Mouse (Mus musculus): ENCODE measurements around the gene Vmn1r219. TPM values are rescaled to one million over a fixed set of nuclear protein-coding genes. Genes with fewer than 3 reads are reported as not detected.
"Not testable (repeated sequence)": the region's sequence is repeated elsewhere in the genome, so short reads cannot be mapped to it uniquely, and the experiment has no call there.

The Vmn1r219 gene
- polyA plus RNA-seq (2014; fragmentation: Nextera tagmentation; extraction: Ambion mirVana) = not detected in 2 replicates

DNA sequence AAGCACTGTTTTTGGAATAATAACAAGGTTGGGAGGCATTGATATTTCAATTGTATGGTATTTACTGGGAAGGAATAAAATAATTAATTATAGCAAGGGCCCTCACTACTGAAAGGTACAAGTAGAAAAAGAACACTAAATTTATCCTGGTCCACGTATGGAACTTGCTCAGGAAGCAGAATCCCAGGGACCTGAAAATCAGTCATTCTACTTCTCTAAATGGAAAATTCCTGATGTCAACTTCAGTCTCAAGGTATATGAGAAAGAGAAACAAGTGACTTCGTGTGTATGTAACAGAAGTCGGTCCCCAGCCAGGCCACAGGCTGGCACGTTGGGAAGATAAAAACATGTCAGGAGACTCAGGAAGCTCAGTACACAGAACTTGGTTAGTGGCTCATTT is at the start of gene Vmn1r219:
Vmn1r219 (plus strand) TSS at position 301 of the 400 bp plus-strand sequence.
- 84% methylated on average over 4 of the region's 4 CpGs for WGBS
- H3K4me3 ChIP-seq (replicated peaks; ENCODE audit: low read length) = no peak within 1 kb of the TSS
- DNase-seq (ENCODE audit: low spot score) = no peak

DNA sequence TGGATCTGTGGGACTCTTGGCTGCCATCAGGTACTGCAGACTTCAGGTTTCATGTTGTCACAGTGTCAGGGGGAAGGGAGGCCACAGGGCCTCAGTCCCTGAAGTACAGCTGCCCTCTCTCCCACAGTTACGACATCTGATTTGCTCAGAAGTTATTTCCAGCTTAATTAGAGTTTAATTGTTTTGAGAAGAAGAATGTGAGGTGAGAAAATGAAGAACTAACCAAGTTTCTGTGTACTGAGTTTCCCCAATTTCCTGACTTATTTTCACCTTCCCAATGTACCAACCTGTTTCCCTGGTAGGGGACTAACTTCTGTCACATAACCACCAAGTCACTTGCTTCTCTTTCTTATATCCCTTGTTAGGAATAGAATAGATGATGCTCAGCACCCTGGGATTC is 41.0 kb upstream of the Vmn1r219 start, which contains the start of gene Vmn1r217:
Vmn1r217 (minus strand) TSS at position 101 of the 400 bp plus-strand sequence.
- H3K9me3 ChIP-seq (ENCODE audit: control insufficient read depth, low read length); H3K9ac ChIP-seq; H3K4me1 ChIP-seq (replicated peaks; ENCODE audit: control insufficient read depth, insufficient read depth, low read length); H3K27me3 ChIP-seq (ENCODE audit: control insufficient read depth, insufficient read depth, low read length); H3K4me2 ChIP-seq (replicated peaks); DNase-seq (ENCODE audit: low spot score); H3K4me3 ChIP-seq (replicated peaks; ENCODE audit: low read length); ATAC-seq (ENCODE audit: low FRiP score); H3K36me3 ChIP-seq (replicated peaks; ENCODE audit: control insufficient read depth, insufficient read depth); H3K27ac ChIP-seq: not testable (repeated sequence)
- WGBS = 97% methylated on average over 1 of the region's 1 CpGs

More for the DNA sequence above, at the start of gene Vmn1r219:
- H3K36me3 ChIP-seq (replicated peaks; ENCODE audit: control insufficient read depth, insufficient read depth) = no peaks in the 10 kb centered on the region
- no peak within 1 kb of the TSS for H3K27ac ChIP-seq
- ATAC-seq (ENCODE audit: low FRiP score) = no peak
- no peaks in the 10 kb centered on the region for H3K27me3 ChIP-seq (ENCODE audit: control insufficient read depth, insufficient read depth, low read length)
- H3K4me1 ChIP-seq (replicated peaks; ENCODE audit: control insufficient read depth, insufficient read depth, low read length) = no peaks in the 10 kb centered on the region
- no peaks in the 10 kb centered on the region for H3K9me3 ChIP-seq (ENCODE audit: control insufficient read depth, low read length)
- H3K9ac ChIP-seq = no peak within 1 kb of the TSS
- no peak within 1 kb of the TSS for H3K4me2 ChIP-seq (replicated peaks)

DNA sequence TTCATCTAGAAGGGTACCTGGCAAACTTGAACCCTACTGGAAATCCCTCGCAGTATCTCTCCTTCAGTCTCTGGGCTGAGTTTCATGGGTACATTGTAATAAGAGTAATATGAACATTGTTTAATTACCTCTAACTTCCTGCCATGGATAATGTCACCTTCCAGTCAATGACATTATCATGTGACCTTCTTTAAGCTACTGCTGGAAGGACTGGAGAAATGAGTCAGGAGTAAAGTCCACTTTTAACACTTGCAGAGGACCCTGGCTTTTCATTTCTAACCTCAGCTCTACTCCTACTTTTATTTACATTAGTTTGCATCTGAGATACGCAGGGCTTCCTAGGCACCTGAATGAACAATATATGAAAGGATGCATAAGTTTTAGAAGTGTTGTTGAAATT is 38.5 kb upstream of the Vmn1r219 start:
- no peaks in the 10 kb centered on the region for H3K27me3 ChIP-seq (ENCODE audit: control insufficient read depth, insufficient read depth, low read length)
- DNase-seq (ENCODE audit: low spot score) (no peak), ATAC-seq (ENCODE audit: low FRiP score) (no peak)
- no peaks in the 10 kb centered on the region for H3K4me1 ChIP-seq (replicated peaks; ENCODE audit: control insufficient read depth, insufficient read depth, low read length)
- no peaks in the 10 kb centered on the region for H3K36me3 ChIP-seq (replicated peaks; ENCODE audit: control insufficient read depth, insufficient read depth)
- no peak overlapping the region for H3K9ac ChIP-seq
- no peak overlapping the region for H3K4me2 ChIP-seq (replicated peaks)
- H3K27ac ChIP-seq = no peak overlapping the region
- no peaks in the 10 kb centered on the region for H3K9me3 ChIP-seq (ENCODE audit: control insufficient read depth, low read length)
- no peak overlapping the region for H3K4me3 ChIP-seq (replicated peaks; ENCODE audit: low read length)
- WGBS = 92% methylated on average over 2 of the region's 2 CpGs

DNA sequence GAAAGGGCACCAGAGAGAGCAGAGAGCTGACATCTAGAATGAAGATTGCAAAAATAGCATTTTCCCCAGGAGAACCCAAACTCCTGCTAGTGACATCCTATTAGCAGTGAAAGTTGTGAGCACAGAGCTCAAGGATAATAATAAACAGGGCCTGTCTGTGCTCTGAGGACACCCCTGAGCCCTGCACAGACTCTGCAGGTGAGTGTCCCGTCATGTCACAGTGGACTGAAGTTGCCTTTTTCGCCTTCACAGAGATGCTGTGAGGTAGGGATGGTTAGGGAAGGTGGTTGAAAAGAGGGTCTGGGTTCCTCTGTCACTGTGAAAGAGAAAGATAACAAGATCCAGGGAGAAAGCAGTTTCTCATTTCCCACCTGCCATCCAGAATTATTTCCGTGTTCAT is 26.0 kb upstream of the Vmn1r219 start, which contains the start of gene Vmn1r218:
Vmn1r218 (plus strand) TSS at position 57 of the 400 bp plus-strand sequence.
- Histone ChIP-seq H3K4me1 (replicated peaks; ENCODE audit: control insufficient read depth, insufficient read depth, low read length) (no peaks in the 10 kb centered on the region), H3K27me3 (ENCODE audit: control insufficient read depth, insufficient read depth, low read length) (no peaks in the 10 kb centered on the region), H3K36me3 (replicated peaks; ENCODE audit: control insufficient read depth, insufficient read depth) (no peaks in the 10 kb centered on the region), H3K9ac (no peak within 1 kb of the TSS), H3K4me2 (replicated peaks) (no peak within 1 kb of the TSS), H3K27ac (no peak within 1 kb of the TSS), H3K9me3 (ENCODE audit: control insufficient read depth, low read length) (no peaks in the 10 kb centered on the region), H3K4me3 (replicated peaks; ENCODE audit: low read length) (no peak within 1 kb of the TSS)
- DNase-seq (ENCODE audit: low spot score) (no peak), ATAC-seq (ENCODE audit: low FRiP score) (no peak)
- WGBS = 78% methylated on average over 3 of the region's 3 CpGs

DNA sequence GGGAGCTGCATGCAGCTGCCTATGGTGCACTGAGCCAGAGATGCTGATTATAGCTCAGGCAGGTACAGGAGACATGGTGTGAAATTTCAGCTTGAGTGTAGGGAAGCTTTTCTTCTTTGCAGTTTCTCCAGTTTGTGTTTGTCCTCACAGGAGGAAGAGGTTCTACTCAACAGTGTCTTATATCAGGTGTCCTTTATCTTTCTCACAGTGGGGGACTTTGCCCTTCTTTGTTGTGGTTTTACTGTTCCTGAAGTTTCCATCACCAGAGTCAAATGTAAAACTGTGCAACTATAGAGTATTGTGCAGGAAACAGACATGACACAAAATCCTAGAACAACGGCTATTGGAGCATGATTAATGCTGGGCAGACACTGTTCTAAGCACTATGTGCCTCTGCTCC is 25.6 kb upstream of the Vmn1r219 start:
- H3K4me3 ChIP-seq (replicated peaks; ENCODE audit: low read length) = no peak overlapping the region
- no peaks in the 10 kb centered on the region for H3K9me3 ChIP-seq (ENCODE audit: control insufficient read depth, low read length)
- no peak overlapping the region for H3K4me2 ChIP-seq (replicated peaks)
- H3K27ac ChIP-seq = no peak overlapping the region
- H3K27me3 ChIP-seq (ENCODE audit: control insufficient read depth, insufficient read depth, low read length) = no peaks in the 10 kb centered on the region
- DNase-seq (ENCODE audit: low spot score) = no peak
- no peaks in the 10 kb centered on the region for H3K36me3 ChIP-seq (replicated peaks; ENCODE audit: control insufficient read depth, insufficient read depth)
- H3K9ac ChIP-seq = no peak overlapping the region
- no peaks in the 10 kb centered on the region for H3K4me1 ChIP-seq (replicated peaks; ENCODE audit: control insufficient read depth, insufficient read depth, low read length)
- no peak for ATAC-seq (ENCODE audit: low FRiP score)
- WGBS = 66% methylated on average over 1 of the region's 1 CpGs

DNA sequence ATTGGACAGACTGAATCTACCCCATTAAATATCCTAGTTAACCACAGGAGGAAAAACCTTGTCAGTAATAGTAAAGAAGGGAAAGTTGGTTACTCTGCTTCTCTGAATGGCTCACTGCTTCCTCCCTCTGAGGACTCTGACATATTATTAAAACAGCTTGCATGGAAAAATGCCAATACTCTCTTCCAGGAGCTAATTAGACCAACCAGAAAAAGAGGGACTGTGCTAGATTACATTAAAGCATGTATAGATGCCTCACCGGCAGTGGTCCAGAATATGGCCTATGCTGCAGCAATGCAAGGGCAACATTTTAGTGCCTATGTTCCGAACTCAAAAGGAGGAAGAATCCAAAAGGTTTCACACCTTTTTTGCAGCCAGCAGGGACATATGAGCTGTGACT is 20.2 kb upstream of the Vmn1r219 start:
- no peaks in the 10 kb centered on the region for H3K9me3 ChIP-seq (ENCODE audit: control insufficient read depth, low read length)
- no peaks in the 10 kb centered on the region for H3K4me1 ChIP-seq (replicated peaks; ENCODE audit: control insufficient read depth, insufficient read depth, low read length)
- H3K27ac ChIP-seq = no peak overlapping the region
- H3K27me3 ChIP-seq (ENCODE audit: control insufficient read depth, insufficient read depth, low read length) = no peaks in the 10 kb centered on the region
- H3K4me3 ChIP-seq (replicated peaks; ENCODE audit: low read length) = no peak overlapping the region
- no peaks in the 10 kb centered on the region for H3K36me3 ChIP-seq (replicated peaks; ENCODE audit: control insufficient read depth, insufficient read depth)
- no peak overlapping the region for H3K9ac ChIP-seq
- H3K4me2 ChIP-seq (replicated peaks) = no peak overlapping the region
- DNase-seq (ENCODE audit: low spot score) = no peak
- ATAC-seq (ENCODE audit: low FRiP score) = no peak
- 88% methylated on average over 2 of the region's 2 CpGs for WGBS

DNA sequence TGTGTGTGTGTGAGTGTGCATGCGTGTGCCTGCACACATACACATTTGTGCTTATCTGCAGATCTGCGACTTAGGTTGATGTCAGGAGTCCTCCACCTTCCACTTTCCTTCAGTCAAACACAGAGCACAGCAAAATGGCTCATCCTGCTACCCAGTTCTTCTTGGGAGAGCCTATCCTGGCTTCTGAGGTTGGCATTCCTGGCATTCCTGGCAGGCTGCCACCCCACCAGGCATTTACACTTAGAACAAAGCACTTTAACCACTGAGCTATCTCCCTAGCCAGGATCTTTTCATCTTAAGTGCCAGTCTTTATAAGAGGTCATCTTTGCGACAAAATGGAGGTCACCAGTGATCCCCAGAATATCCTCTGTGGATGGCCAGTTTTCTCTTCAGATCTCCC is 1.3 kb upstream of the Vmn1r219 start:
- Histone ChIP-seq H3K4me2 (replicated peaks) (no peak overlapping the region), H3K36me3 (replicated peaks; ENCODE audit: control insufficient read depth, insufficient read depth) (no peaks in the 10 kb centered on the region), H3K9ac (no peak overlapping the region), H3K27me3 (ENCODE audit: control insufficient read depth, insufficient read depth, low read length) (no peaks in the 10 kb centered on the region), H3K9me3 (ENCODE audit: control insufficient read depth, low read length) (no peaks in the 10 kb centered on the region), H3K4me3 (replicated peaks; ENCODE audit: low read length) (no peak overlapping the region), H3K4me1 (replicated peaks; ENCODE audit: control insufficient read depth, insufficient read depth, low read length) (no peaks in the 10 kb centered on the region), H3K27ac (no peak overlapping the region)
- no peak for DNase-seq (ENCODE audit: low spot score)
- 73% methylated on average over 3 of the region's 3 CpGs for WGBS
- no peak; the same call in 1 of the 2 replicates for ATAC-seq (ENCODE audit: low FRiP score)

DNA sequence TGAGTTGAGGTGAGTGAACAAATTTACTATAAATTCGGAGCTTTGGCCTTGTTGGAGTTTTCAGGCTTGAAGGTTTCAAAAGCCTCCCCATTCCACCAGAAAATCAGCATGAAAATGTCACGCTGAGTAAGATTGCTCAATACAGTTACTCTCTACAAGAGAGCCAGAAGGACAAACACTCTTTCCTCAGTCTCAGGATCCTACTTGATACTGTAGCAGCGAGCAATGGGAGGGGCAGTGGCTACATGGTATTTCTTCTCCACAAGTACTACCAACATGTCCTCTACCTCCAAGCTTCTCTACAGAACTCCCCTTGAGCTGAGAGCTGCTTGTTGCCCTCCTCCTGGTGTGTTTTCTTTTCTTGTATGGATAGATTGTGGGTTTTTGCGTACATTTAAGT is 7.4 kb downstream of the Vmn1r219 start:
- H3K9ac ChIP-seq; H3K27ac ChIP-seq; H3K4me1 ChIP-seq (replicated peaks; ENCODE audit: control insufficient read depth, insufficient read depth, low read length); H3K4me2 ChIP-seq (replicated peaks); DNase-seq (ENCODE audit: low spot score); H3K9me3 ChIP-seq (ENCODE audit: control insufficient read depth, low read length); ATAC-seq (ENCODE audit: low FRiP score); H3K27me3 ChIP-seq (ENCODE audit: control insufficient read depth, insufficient read depth, low read length); H3K36me3 ChIP-seq (replicated peaks; ENCODE audit: control insufficient read depth, insufficient read depth); H3K4me3 ChIP-seq (replicated peaks; ENCODE audit: low read length): not testable (repeated sequence)
- 91% methylated on average over 4 of the region's 4 CpGs for whole genome bisulfite sequencing

DNA sequence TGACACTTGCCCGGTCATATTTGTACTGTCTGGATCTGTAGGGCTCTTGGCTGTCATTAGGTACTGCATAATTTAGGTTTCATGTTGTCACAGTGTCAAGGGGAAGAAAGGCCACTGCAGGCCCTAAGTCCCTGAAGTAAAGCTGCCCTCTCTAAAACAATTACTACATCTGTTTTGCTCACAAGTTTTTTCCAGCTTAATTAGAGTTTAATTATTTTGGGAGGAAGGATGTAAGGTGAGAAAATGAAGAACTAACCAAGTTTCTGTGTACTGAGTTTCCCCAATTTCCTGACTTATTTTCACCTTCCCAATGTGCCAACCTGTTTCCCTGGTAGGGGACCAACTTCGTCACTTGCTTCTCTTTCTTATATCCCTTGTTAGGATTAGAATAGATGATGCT is 28.8 kb downstream of the Vmn1r219 start, which contains the start of gene Vmn1r220:
Vmn1r220 (minus strand) TSS at position 101 of the 400 bp plus-strand sequence.
- H3K4me1 ChIP-seq (replicated peaks; ENCODE audit: control insufficient read depth, insufficient read depth, low read length) = no peaks in the 10 kb centered on the region
- ATAC-seq (ENCODE audit: low FRiP score) (no peak), DNase-seq (ENCODE audit: low spot score) (no peak)
- H3K9me3 ChIP-seq (ENCODE audit: control insufficient read depth, low read length) = no peaks in the 10 kb centered on the region
- H3K4me3 ChIP-seq (replicated peaks; ENCODE audit: low read length) = no peak within 1 kb of the TSS
- H3K9ac ChIP-seq = no peak within 1 kb of the TSS
- H3K36me3 ChIP-seq (replicated peaks; ENCODE audit: control insufficient read depth, insufficient read depth) = no peaks in the 10 kb centered on the region
- WGBS = 87% methylated on average over 2 of the region's 2 CpGs
- H3K27me3 ChIP-seq (ENCODE audit: control insufficient read depth, insufficient read depth, low read length) = no peaks in the 10 kb centered on the region
- no peak within 1 kb of the TSS for H3K4me2 ChIP-seq (replicated peaks)
- no peak within 1 kb of the TSS for H3K27ac ChIP-seq

DNA sequence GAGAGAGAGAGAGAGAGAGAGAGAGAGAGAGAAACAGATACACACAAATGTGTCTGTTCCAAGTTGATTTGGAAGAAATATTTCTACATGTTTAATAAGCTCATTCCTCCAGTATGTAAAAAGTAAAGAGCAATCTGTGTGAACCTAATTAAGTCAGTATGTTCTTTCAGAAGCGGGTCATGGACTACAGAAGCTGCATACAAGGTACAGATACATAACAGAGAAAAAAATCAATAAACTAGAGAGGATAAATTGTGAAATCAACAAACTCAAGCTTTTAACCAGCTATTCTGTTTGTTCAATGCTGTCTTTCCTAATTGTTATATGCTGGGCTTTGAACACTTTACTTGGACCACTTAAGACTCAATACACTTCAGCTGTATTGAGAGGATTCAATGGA is 44.8 kb downstream of the Vmn1r219 start:
- WGBS = 84% methylated on average over 1 of the region's 1 CpGs
- H3K9me3 ChIP-seq (ENCODE audit: control insufficient read depth, low read length); DNase-seq (ENCODE audit: low spot score): not testable (repeated sequence)

More for the DNA sequence above, 44.8 kb downstream of the Vmn1r219 start:
- H3K4me1 ChIP-seq (replicated peaks; ENCODE audit: control insufficient read depth, insufficient read depth, low read length); ATAC-seq (ENCODE audit: low FRiP score); H3K9ac ChIP-seq; H3K27ac ChIP-seq; H3K4me3 ChIP-seq (replicated peaks; ENCODE audit: low read length); H3K36me3 ChIP-seq (replicated peaks; ENCODE audit: control insufficient read depth, insufficient read depth); H3K4me2 ChIP-seq (replicated peaks); H3K27me3 ChIP-seq (ENCODE audit: control insufficient read depth, insufficient read depth, low read length): not testable (repeated sequence)

All from hindbrain, embryonic 14.5 days (tissue).